Mouse (Mus musculus): Measurements from ENCODE around the gene Retnlg.

- no peak for TF ChIP-seq CTCF (IDR thresholded peaks at IDR 0.05; ENCODE audit: low read depth)
- no peak for TF ChIP-seq EP300 (IDR thresholded peaks at IDR 0.05; ENCODE audit: low read depth)
Measured at GRCm38 (mm10) chr16:48872321-48872720, at the start of gene Retnlg.
